Mouse (Mus musculus) E14TG2a.4 (cell line): ENCODE results near the gene Elp5.

ENCODE experiments used
- H3K27me3 ChIP-seq: 2 replicates; pipeline ENCODE4 v1.6.1; 2014; ENCODE audit warnings: low read length, control low read depth; ENCODE audit not compliant: insufficient read depth
- H3K36me3 ChIP-seq: 2 replicates; pipeline ENCODE4 v1.6.1; 2014; ENCODE audit warnings: low read length, control low read depth; ENCODE audit not compliant: insufficient read depth
- H3K4me1 ChIP-seq: replicated peaks from 2 replicates; pipeline ENCODE4 v1.6.1; 2014; ENCODE audit warnings: low read depth, low read length, control low read depth
- H3K4me3 ChIP-seq: replicated peaks from 2 replicates; pipeline ENCODE4 v1.5.1; 2014; ENCODE audit warnings: mild to moderate bottlenecking, low read length
- H3K9me3 ChIP-seq: 2 replicates; pipeline ENCODE4 v1.6.1; 2014; ENCODE audit warnings: low read length, control low read depth
- CTCF ChIP-seq: conservative IDR thresholded peaks from 2 replicates; pipeline ENCODE4 v1.5.1; 2014; ENCODE audit warnings: low read length
- NANOG ChIP-seq: IDR thresholded peaks from 2 replicates; pipeline ENCODE4 v1.6.1; 2014; ENCODE audit warnings: borderline replicate concordance, low read length, mixed read lengths
- POU5F1 ChIP-seq: IDR thresholded peaks from 2 replicates; pipeline ENCODE4 v1.6.1; 2014; ENCODE audit warnings: low read length, borderline replicate concordance

Elp5 gene

DNA sequence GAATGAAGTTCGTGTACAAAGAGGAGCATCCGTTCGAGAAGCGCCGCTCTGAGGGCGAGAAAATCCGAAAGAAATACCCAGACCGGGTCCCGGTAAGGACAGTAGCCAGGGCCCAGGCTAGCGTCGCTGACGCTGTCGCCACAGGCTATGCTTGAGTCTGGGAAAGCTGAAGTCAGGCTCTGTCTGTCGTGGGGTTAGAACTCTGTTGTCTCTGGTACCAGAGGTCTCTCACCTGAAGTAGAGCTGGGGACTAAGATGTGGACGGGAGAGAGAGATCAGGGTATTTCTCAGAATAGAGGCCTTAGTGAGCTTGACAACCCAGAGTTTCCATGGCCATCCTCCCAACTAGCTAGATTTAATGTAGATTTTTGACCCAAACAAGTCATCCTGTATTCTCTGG lies 9.4 kb upstream of the Elp5 start:
- Histone ChIP-seq H3K4me3 (peak overlapping the region; percentile 89), H3K36me3 (peaks cover 58% of the 10 kb centered on the region), H3K9me3 (no peaks in the 10 kb centered on the region), H3K27me3 (no peaks in the 10 kb centered on the region), H3K4me1 (peaks cover 36% of the 10 kb centered on the region)
- TF ChIP-seq NANOG = no peak
- TF ChIP-seq CTCF = no peak
- TF ChIP-seq POU5F1 = no peak

DNA sequence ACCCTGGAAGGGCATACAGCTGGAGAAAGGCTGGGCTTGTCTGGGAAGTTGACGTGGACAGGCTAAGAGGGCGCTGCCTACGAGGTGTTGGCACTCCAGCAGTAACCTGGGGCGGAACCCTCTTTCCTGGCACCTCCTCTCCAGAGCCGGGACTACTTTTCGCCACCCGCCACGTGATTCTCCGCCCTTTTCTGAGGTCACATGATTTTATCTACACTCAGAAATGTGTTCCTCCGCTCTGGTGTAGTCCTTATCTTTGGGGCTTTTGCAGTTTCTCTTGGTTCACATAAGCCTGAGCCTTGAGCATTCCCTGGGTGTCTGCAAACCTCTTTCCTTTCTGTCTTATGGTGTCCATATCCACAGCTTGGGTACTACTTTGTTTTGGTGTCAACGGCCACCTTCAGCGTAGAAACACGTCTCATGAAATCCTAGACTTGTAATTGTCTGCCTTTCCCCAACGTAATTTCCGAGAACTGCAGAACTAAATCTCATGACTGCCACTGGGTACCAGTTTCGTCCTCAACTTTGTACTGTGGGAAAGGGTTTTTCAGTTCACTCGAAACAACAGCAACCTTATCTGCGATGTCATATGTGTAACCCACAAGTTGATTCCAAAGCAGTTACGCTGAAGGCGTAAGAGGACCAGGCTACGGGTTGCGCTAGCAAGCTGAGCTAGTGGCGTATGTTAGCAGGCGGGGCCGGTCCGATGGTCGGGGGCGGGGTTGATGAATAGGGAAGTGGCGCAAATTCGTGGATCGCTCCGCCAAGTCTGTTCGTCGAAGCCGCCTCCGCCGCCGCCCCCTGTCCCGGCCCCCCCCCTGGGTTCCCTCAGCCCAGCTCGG lies 8.8 kb upstream of the Elp5 start, which contains the start of gene Gabarap:
Gene Gabarap (plus strand): TSS at position 294 of the 842 bp plus-strand sequence.
- H3K36me3 ChIP-seq = peaks cover 64% of the 10 kb centered on the region
- no peak for TF ChIP-seq NANOG
- TF ChIP-seq CTCF = no peak
- TF ChIP-seq POU5F1 = no peak
- H3K4me1 ChIP-seq = peaks cover 36% of the 10 kb centered on the region
- H3K4me3 ChIP-seq = peak within 1 kb of the TSS; percentile 89
- no peaks in the 10 kb centered on the region for H3K27me3 ChIP-seq
- H3K9me3 ChIP-seq = no peaks in the 10 kb centered on the region

DNA sequence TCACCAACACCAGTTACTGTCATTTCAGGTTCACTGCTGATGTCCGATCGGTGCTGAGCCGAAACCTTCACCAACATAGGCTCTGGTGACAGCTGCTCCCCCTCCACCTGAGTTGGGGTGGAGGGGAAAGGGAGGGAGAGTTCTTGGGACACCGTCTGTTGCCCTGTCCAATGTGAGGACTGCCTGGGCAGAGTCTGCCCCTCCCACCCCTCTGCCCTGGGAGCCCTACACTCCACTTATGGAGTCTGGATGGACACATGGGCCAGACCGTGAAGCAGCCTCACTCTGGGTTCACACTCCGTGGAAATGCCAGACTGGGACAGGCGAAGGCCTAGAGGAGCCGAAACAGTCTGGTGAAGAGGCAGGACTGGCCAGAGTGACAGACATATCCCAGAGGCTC lies 7.6 kb upstream of the Elp5 start:
- peaks cover 74% of the 10 kb centered on the region for H3K36me3 ChIP-seq
- H3K9me3 ChIP-seq = no peaks in the 10 kb centered on the region
- peaks cover 34% of the 10 kb centered on the region for H3K4me1 ChIP-seq
- no peaks in the 10 kb centered on the region for H3K27me3 ChIP-seq
- no peak for TF ChIP-seq CTCF
- TF ChIP-seq NANOG = no peak
- no peak for TF ChIP-seq POU5F1
- no peak overlapping the region for H3K4me3 ChIP-seq

DNA sequence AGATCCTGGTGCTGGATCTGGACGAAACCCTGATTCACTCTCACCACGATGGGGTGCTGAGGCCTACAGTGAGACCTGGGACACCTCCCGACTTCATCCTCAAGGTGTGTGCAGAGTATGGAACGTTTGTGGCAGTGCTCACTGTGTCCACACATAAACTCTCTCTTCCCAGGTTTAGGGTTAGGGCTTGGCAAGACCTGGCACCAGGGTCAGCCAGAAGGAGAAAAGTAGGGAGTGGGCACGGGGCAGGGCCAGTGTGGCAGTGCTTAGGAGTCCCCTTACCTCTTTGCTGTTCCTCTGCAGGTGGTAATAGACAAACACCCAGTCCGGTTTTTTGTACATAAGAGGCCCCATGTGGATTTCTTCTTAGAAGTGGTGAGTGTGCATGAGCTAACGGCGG lies 2.1 kb upstream of the Elp5 start:
- no peaks in the 10 kb centered on the region for H3K9me3 ChIP-seq
- peaks cover 22% of the 10 kb centered on the region for H3K4me1 ChIP-seq
- no peak for TF ChIP-seq POU5F1
- no peak for TF ChIP-seq NANOG
- TF ChIP-seq CTCF = no peak
- no peaks in the 10 kb centered on the region for H3K27me3 ChIP-seq
- no peak overlapping the region for H3K4me3 ChIP-seq
- H3K36me3 ChIP-seq = peaks cover 65% of the 10 kb centered on the region

DNA sequence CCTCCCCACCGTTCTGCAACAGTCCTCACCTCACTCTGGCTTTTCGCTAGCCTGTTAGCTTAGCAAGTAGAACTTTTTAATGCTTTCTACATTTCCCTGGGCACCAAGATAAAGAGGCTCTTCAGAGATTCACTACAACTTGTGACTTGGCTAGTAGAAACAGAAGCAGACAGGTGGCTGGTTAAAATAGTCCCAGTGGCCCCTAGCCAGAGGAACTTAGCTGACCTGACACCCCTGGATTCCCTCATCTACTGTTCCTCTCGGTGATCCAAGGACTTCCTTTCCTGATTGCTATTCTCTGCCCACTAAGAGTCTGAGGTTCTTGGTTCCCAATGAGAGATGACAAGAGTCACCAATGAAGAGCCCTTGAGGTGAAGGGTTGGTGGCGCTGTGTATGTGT lies 1.1 kb upstream of the Elp5 start:
- TF ChIP-seq CTCF = no peak
- no peak for TF ChIP-seq NANOG
- no peak for TF ChIP-seq POU5F1
- no peak overlapping the region for H3K4me3 ChIP-seq
- peaks cover 31% of the 10 kb centered on the region for H3K4me1 ChIP-seq
- peaks cover 60% of the 10 kb centered on the region for H3K36me3 ChIP-seq
- no peaks in the 10 kb centered on the region for H3K27me3 ChIP-seq
- no peaks in the 10 kb centered on the region for H3K9me3 ChIP-seq

DNA sequence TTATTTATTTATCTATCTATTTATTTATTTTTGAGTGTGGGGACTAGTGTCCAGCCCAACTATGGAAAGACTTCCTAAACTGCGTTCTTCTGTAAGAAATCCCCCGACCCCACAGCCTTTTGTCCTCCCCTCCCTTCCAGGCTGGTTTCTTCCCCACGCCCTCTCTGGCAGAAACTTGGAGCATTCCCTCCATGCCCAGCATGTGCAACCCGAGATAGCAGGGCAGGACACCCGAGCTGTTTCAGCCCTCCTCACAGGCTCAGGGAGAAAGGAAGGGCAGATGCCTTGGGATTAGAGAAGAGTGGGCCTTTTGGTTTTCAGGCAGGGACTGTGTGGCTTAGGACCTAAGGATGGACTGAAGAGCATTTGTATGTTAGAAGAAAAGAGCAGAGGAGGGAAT lies 560 bp upstream of the Elp5 start:
- H3K27me3 ChIP-seq = no peaks in the 10 kb centered on the region
- no peaks in the 10 kb centered on the region for H3K9me3 ChIP-seq
- TF ChIP-seq CTCF (no peak), POU5F1 (no peak), NANOG (no peak)
- H3K4me3 ChIP-seq = no peak overlapping the region; the same call in 1 of the 2 replicates
- H3K36me3 ChIP-seq = peaks cover 60% of the 10 kb centered on the region
- peaks cover 31% of the 10 kb centered on the region for H3K4me1 ChIP-seq

DNA sequence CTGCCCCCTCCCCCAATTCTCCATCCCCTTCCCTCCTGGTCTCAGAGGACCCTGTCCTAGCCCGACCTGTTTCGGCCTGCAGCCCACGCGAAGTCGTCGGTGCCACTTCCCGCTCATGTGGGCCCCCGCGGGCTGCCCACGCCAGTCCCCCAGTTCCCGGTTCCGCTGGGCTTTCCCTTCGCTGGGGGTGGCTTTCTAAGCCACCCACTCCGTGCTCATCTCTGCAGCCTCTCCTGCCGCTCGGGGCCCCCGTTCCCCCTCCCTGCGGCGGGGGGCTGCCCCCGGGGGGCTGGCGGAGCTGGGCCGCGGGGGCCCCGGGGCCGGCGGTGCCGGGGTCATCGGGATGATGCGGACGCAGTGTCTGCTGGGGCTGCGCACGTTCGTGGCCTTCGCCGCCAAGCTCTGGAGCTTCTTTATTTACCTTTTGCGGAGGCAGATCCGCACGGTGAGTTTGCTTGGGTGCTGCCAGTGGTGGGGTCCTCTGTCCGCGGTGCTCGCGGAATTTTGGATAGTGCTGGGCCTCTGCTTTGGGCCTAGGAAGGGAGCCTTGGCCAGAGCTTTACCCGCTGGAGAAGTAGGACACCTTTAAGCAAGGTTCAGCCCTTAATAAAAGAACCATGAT lies 1.1 kb downstream of the Elp5 start, which contains the start of gene Ctdnep1:
Gene Ctdnep1 (plus strand): TSS at position 16 of the 622 bp plus-strand sequence.
- no peaks in the 10 kb centered on the region for H3K27me3 ChIP-seq
- peak within 1 kb of the TSS; percentile 98 for H3K4me3 ChIP-seq
- TF ChIP-seq POU5F1 (no peak), NANOG (no peak), CTCF (no peak)
- H3K4me1 ChIP-seq = peaks cover 31% of the 10 kb centered on the region
- H3K36me3 ChIP-seq = peaks cover 59% of the 10 kb centered on the region
- H3K9me3 ChIP-seq = no peaks in the 10 kb centered on the region
